Mouse (Mus musculus) adipocyte (in vitro differentiated cells): ENCODE results near the gene Fam89b.
"Not testable (repeated sequence)": the region's sequence is repeated elsewhere in the genome, so short reads cannot be mapped to it uniquely, and the experiment has no call there.

Experiments used
- DNase-seq: peaks from one replicate; pipeline ENCODE4 v3.0.0-alpha.2; 2016; ENCODE audit warnings: low spot score

Gene Fam89b

GRCm38 (mm10) chr19:5710581-5710980, 18.9 kb downstream of the Fam89b start:
- no peak for DNase-seq

- no peak for DNase-seq
These were observed 19.4 kb downstream of the Fam89b start for GRCm38 (mm10) chr19:5710068-5710467.

- DNase-seq, result no peak
These were observed 24.5 kb downstream of the Fam89b start for GRCm38 (mm10) chr19:5704801-5705571.

GRCm38 (mm10) chr19:5704163-5704800, 25.2 kb downstream of the Fam89b start, which contains the start of gene Kcnk7:
Gene Kcnk7 (plus strand): TSS chr19:5704367.
- DNase-seq, result no peak

- DNase-seq, result no peak
These were observed 33.5 kb downstream of the Fam89b start for GRCm38 (mm10) chr19:5695849-5696462.

GRCm38 (mm10) chr19:5693801-5694200, 35.7 kb downstream of the Fam89b start:
- no peak for DNase-seq

GRCm38 (mm10) chr19:5692913-5693396, 36.5 kb downstream of the Fam89b start:
- no peak for DNase-seq

- DNase-seq, result no peak
These were observed 37.2 kb downstream of the Fam89b start for GRCm38 (mm10) chr19:5692086-5692912.

- no peak for DNase-seq
These were observed 37.9 kb downstream of the Fam89b start for GRCm38 (mm10) chr19:5691601-5692000.

GRCm38 (mm10) chr19:5690343-5690735, 39.1 kb downstream of the Fam89b start:
- DNase-seq, result no peak

- DNase-seq, result peak; percentile 91
These were observed 39.7 kb downstream of the Fam89b start for GRCm38 (mm10) chr19:5689565-5690342.

GRCm38 (mm10) chr19:5689088-5689428, 40.4 kb downstream of the Fam89b start:
- DNase-seq, result no peak

- DNase-seq, result peak; percentile 100
These were observed 41.0 kb downstream of the Fam89b start, which contains the start of the genes Map3k11 and Pcnx3 for GRCm38 (mm10) chr19:5688200-5689087. Gene Map3k11 (plus strand): TSS chr19:5688742. Gene Pcnx3 (minus strand): TSS chr19:5688908.

GRCm38 (mm10) chr19:5687738-5688137, 41.7 kb downstream of the Fam89b start:
- DNase-seq, result no peak

GRCm38 (mm10) chr19:5686954-5687353, 42.5 kb downstream of the Fam89b start:
- DNase-seq, result not testable (repeated sequence)

- no peak for DNase-seq
These were observed 43.0 kb downstream of the Fam89b start for GRCm38 (mm10) chr19:5686437-5686836.

- DNase-seq, result no peak
These were observed 43.6 kb downstream of the Fam89b start for GRCm38 (mm10) chr19:5685861-5686260.

GRCm38 (mm10) chr19:5685431-5685830, 44.0 kb downstream of the Fam89b start:
- DNase-seq, result no peak

- no peak for DNase-seq
These were observed 44.5 kb downstream of the Fam89b start for GRCm38 (mm10) chr19:5684985-5685384.

GRCm38 (mm10) chr19:5684236-5684635, 45.2 kb downstream of the Fam89b start:
- DNase-seq, result no peak
